Mouse (Mus musculus): ENCODE results near the gene Iqcc.
A peak's percentile ranks its signal among the peaks of the same experiment; 100 is the strongest.

Gene Iqcc

GRCm38 (mm10) chr4:129618786-129619691 lies at the start of gene Iqcc:
Gene Iqcc (minus strand): TSS chr4:129619099.
- peak; percentile 81 for DNase-seq (ENCODE audit: extremely low read depth, low read depth)

GRCm38 (mm10) chr4:129662255-129662813 lies 43.4 kb upstream of the Iqcc start:
- DNase-seq (ENCODE audit: extremely low read depth, low read depth): no peak

GRCm38 (mm10) chr4:129661584-129661983 lies 42.7 kb upstream of the Iqcc start:
- no peak for DNase-seq (ENCODE audit: extremely low read depth, low read depth)

GRCm38 (mm10) chr4:129654770-129655169 lies 35.9 kb upstream of the Iqcc start:
- no peak for DNase-seq (ENCODE audit: extremely low read depth, low read depth)

- no peak for DNase-seq (ENCODE audit: extremely low read depth, low read depth)
These were observed 31.5 kb upstream of the Iqcc start for GRCm38 (mm10) chr4:129650359-129650758.

- no peak for DNase-seq (ENCODE audit: extremely low read depth, low read depth)
These were observed 29.8 kb upstream of the Iqcc start for GRCm38 (mm10) chr4:129648656-129649055.

GRCm38 (mm10) chr4:129645204-129645603 lies 26.3 kb upstream of the Iqcc start:
- no peak for DNase-seq (ENCODE audit: extremely low read depth, low read depth)

GRCm38 (mm10) chr4:129641756-129642155 lies 22.9 kb upstream of the Iqcc start:
- DNase-seq (ENCODE audit: extremely low read depth, low read depth): no peak

GRCm38 (mm10) chr4:129640638-129641467 lies 22.0 kb upstream of the Iqcc start, which contains the start of gene Txlna:
Gene Txlna (minus strand): TSS chr4:129641065.
- DNase-seq (ENCODE audit: extremely low read depth, low read depth): peak; percentile 98

- DNase-seq (ENCODE audit: extremely low read depth, low read depth): no peak
These were observed 21.3 kb upstream of the Iqcc start for GRCm38 (mm10) chr4:129640101-129640637.

GRCm38 (mm10) chr4:129639221-129639620 lies 20.3 kb upstream of the Iqcc start:
- DNase-seq (ENCODE audit: extremely low read depth, low read depth): no peak

GRCm38 (mm10) chr4:129633852-129634251 lies 15.0 kb upstream of the Iqcc start:
- peak; percentile 26 for DNase-seq (ENCODE audit: extremely low read depth, low read depth)

GRCm38 (mm10) chr4:129631867-129632266 lies 13.0 kb upstream of the Iqcc start:
- no peak for DNase-seq (ENCODE audit: extremely low read depth, low read depth)

- no peak for DNase-seq (ENCODE audit: extremely low read depth, low read depth)
These were observed 12.0 kb upstream of the Iqcc start for GRCm38 (mm10) chr4:129630944-129631343.

- DNase-seq (ENCODE audit: extremely low read depth, low read depth): no peak
These were observed 7.1 kb upstream of the Iqcc start for GRCm38 (mm10) chr4:129626035-129626434.

- DNase-seq (ENCODE audit: extremely low read depth, low read depth): peak; percentile 12
These were observed 6.6 kb upstream of the Iqcc start for GRCm38 (mm10) chr4:129625496-129625895.

- peak; percentile 56 for DNase-seq (ENCODE audit: extremely low read depth, low read depth)
These were observed 6.1 kb upstream of the Iqcc start for GRCm38 (mm10) chr4:129625029-129625370.

GRCm38 (mm10) chr4:129624281-129625028 lies 5.6 kb upstream of the Iqcc start:
- peak; percentile 91 for DNase-seq (ENCODE audit: extremely low read depth, low read depth)

GRCm38 (mm10) chr4:129623681-129624091 lies 4.8 kb upstream of the Iqcc start, which contains the start of gene Ccdc28b:
Gene Ccdc28b (minus strand): TSS chr4:129623947.
- DNase-seq (ENCODE audit: extremely low read depth, low read depth): peak; percentile 53

- DNase-seq (ENCODE audit: extremely low read depth, low read depth): no peak
These were observed 4.1 kb upstream of the Iqcc start for GRCm38 (mm10) chr4:129622803-129623535.

All from MEL-GATA-1-ER (cell line).